Mouse (Mus musculus) megakaryocyte progenitor cell, adult 5-6 weeks (primary cell): ENCODE measurements around the gene Akr1c19. TPM values are rescaled to one million over a fixed set of nuclear protein-coding genes. Genes with fewer than 3 reads are reported as not detected.
"Not testable (repeated sequence)": the region's sequence is repeated elsewhere in the genome, so short reads cannot be mapped to it uniquely, and the experiment has no call there.

Experiments
- ATAC-seq: replicated peaks from 2 replicates; pipeline ENCODE4 v1.8.0; 2016; ENCODE audit warnings: mild to moderate bottlenecking, moderate TSS enrichment, inconsistent platforms; ENCODE audit not compliant: poor library complexity
- total RNA-seq, 2 experiments: library from RNA; stranded (forward) in 1 of 2; stranded (reverse) in 1 of 2; fragments of 157-497, 149-512 nt in 1 of 2; fragments of 200-1000 nt in 1 of 2; gene quantifications; 2 replicates each; pipeline versions ENCODE4 v1.2.3 to v1.2.4; 2015 to 2017

Gene Akr1c19
- total RNA-seq, 2 experiments from 2014 or later, result not detected

- no peak for ATAC-seq
Measured at GRCm38 (mm10) chr13:4265047-4265446, 36.5 kb downstream of the Akr1c19 start.

GRCm38 (mm10) chr13:4265455-4265854, 37.0 kb downstream of the Akr1c19 start:
- ATAC-seq, result not testable (repeated sequence)

- ATAC-seq, result peak; percentile 74
Measured at GRCm38 (mm10) chr13:4270860-4271259, 42.4 kb downstream of the Akr1c19 start.

GRCm38 (mm10) chr13:4277526-4277925, 49.0 kb downstream of the Akr1c19 start:
- ATAC-seq, result no peak

GRCm38 (mm10) chr13:4279284-4279683, 50.8 kb downstream of the Akr1c19 start, which contains the start of gene Akr1c12:
Akr1c12 (minus strand) TSS chr13:4279433.
- ATAC-seq, result peak; percentile 68

- ATAC-seq, result peak; percentile 94
Measured at GRCm38 (mm10) chr13:4281471-4282412, 53.2 kb downstream of the Akr1c19 start.

- ATAC-seq, result peak; percentile 55
Measured at GRCm38 (mm10) chr13:4296991-4297390, 68.5 kb downstream of the Akr1c19 start.

Other genes with a start within 250 kb of the Akr1c19 start
- not detected in 2 replicates for gene Akr1c14, start 179.7 kb upstream of the Akr1c19 start, total RNA-seq (2015)
- 0.30 TPM in 1 of 2 replicates, not detected in the other for gene Akr1c14, start 179.7 kb upstream of the Akr1c19 start, total RNA-seq (2017)
- not detected in 2 replicates for gene Akr1c18, start 78.0 kb upstream of the Akr1c19 start, total RNA-seq (2015)
- gene Akr1c18, start 78.0 kb upstream of the Akr1c19 start, total RNA-seq (2017), result 0.33 TPM in 1 of 2 replicates, not detected in the other
- 26.9 and 33.9 TPM in 2 replicates for gene Akr1c13, start 37.5 kb upstream of the Akr1c19 start, total RNA-seq (2015)
- gene Akr1c13, start 37.5 kb upstream of the Akr1c19 start, total RNA-seq (2017), result 28.5 and 32.8 TPM in 2 replicates
- 2.0 and 5.1 TPM in 2 replicates for gene Akr1c12, start 50.7 kb downstream of the Akr1c19 start, total RNA-seq (2015)
- gene Akr1c12, start 50.7 kb downstream of the Akr1c19 start, total RNA-seq (2017), result 1.0 and 1.7 TPM in 2 replicates
- gene Akr1c6, start 205.6 kb downstream of the Akr1c19 start, total RNA-seq (2015), result not detected in 2 replicates
- gene Akr1c6, start 205.6 kb downstream of the Akr1c19 start, total RNA-seq (2017), result not detected in 2 replicates